Mouse (Mus musculus) T-helper 1 cell (primary cell): ENCODE results near the gene Elovl7.

Experiments used
- in situ Hi-C: fragments of 300-600 bp; cut with MboI, MseI; formaldehyde crosslinking; loops from one replicate; pipeline ENCODE4 v1.15.1; 2025; ENCODE audit warnings: high pct_unique_total_duplicates

Gene Elovl7

GRCm38 (mm10) chr13:108240012-108240411 lies 25.8 kb downstream of the Elovl7 start:
- in situ Hi-C loops, result no loop called here

DNA sequence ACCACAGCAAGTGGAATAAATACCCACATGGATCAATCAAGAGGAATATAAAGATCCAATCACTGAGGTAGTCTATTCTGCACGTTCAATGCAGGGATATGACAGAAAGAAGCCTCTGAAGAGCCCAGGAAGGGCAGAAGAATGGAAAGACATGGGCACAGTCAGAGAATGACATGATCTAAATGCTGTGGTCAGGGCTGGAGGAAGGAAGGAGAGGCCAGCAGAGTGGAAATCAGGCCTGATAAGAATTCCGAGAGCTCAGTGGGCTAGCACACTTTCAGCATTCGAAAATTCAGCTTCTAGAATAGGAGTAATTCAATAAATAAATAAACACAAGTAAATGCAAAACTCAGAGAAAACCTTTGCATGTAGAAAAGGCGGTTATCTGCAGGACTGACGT lies 27.5 kb downstream of the Elovl7 start:
- in situ Hi-C loops, result no loop called here

DNA sequence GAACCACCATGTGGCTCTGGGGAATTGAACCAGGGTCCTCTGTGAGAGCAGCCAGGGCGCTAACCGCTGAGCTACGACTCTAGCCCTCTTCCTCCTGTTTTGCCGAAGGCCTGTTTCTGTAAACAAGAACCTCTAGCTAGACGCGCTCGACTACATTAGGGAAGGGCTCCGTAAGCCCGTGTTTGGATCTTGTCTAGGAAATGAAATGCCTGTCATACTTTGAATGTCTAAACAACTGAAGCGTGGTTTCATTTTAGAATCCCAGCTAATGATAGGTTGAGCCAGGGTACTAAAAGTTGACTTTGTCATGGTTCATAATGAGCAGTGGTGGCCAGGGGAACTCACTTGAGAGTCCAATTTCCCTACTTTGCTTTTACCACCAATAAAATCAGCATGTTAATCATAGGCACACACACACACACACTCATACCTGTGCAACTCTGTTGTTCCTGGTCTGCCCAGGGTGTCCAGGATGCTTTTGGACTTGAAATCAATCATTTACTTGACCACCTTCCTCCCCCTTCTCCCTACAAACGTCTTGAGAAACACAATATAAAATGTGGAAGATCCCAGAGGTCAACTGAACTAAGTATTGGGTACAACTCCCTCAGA lies 31.0 kb downstream of the Elovl7 start:
- in situ Hi-C loops, result no loop called here

- in situ Hi-C loops, result no loop called here
Observed at GRCm38 (mm10) chr13:108251106-108251505, 36.9 kb downstream of the Elovl7 start.

GRCm38 (mm10) chr13:108253977-108254376 lies 39.8 kb downstream of the Elovl7 start:
- in situ Hi-C loops, result no loop called here

GRCm38 (mm10) chr13:108263042-108263441 lies 48.8 kb downstream of the Elovl7 start:
- in situ Hi-C loops, result no loop called here

GRCm38 (mm10) chr13:108265394-108265793 lies 51.2 kb downstream of the Elovl7 start:
- in situ Hi-C loops, result no loop called here

DNA sequence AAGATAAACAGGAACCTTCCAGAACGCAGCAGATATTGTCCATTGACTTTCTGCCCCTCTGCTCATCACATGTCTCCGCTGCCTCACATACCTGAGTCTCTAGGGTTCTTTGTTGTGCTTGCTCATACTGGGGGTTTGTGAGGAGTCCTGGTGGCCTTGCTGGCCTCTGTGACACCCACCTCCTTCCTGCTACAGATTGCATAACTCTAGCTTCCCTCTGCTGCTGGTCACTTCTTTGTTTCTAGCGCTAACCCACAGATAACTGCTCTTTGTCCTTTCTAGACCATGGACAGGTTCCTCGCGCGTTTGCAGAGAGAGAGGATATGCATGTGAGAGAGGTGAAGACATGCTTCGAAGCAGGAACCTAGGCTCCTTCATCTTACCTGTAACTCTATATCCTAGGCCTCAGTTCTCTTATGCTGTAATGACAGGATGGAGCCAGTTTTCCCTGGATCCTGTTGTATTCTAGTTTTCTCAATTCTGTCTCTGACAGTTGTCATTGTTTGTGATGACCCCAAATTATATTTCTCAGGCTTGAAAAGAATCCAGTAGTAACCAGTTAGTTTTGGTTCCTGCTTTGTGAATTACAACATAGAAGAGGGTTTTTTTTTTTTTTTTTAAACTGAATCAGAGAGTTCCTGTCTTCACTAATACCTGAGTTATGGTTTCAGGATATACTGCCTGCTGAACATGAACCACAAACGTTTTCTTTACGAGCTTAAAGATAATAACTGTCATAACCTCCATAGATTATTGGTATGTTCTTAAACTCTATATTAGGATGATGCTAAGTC lies 53.8 kb downstream of the Elovl7 start:
- in situ Hi-C loops, result no loop called here

GRCm38 (mm10) chr13:108271458-108272148 lies 57.4 kb downstream of the Elovl7 start:
- in situ Hi-C loops, result no loop called here

DNA sequence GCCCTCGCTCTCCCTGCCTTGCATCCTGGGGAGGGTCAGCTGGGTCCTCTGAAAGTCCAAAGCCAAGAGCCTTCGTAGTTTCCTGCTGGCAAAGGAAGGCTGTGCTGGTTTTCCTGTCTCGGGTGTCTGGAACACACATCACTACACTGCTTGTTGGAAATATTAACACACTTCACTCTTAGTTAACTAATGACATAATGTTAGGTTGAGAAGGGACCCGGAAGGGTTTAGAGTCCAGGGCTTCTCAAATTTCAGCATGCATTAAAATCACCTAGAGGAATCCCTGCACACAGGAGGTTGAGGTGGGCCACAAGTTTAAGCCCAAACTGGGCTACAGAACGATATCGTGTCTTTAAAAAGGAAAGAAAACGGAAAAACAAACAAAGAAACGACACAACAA lies 58.1 kb downstream of the Elovl7 start:
- in situ Hi-C loops, result no loop called here

DNA sequence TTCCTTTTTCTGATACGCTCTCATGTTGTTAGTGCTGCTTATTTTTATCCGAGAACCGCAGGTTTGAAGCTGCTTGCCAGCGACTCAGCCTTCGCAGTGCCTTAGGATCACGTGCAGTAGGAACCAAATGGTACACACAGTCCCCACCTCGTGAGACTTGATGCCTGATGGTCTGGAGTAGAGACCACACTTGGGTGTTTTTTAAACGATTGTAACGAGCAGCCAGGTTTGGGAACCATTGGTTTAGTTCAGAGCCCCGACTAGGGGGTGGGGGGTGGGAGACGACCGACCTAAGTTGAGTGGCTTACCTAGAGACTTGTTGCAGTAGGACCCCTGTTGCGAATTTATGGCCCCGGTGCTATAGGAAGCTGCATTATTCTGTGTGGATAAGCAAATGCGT lies 58.8 kb downstream of the Elovl7 start:
- in situ Hi-C loops, result no loop called here

- in situ Hi-C loops, result no loop called here
Observed at GRCm38 (mm10) chr13:108273456-108273855, 59.3 kb downstream of the Elovl7 start.

- in situ Hi-C loops, result no loop called here
Observed at GRCm38 (mm10) chr13:108276561-108276960, 62.4 kb downstream of the Elovl7 start.

DNA sequence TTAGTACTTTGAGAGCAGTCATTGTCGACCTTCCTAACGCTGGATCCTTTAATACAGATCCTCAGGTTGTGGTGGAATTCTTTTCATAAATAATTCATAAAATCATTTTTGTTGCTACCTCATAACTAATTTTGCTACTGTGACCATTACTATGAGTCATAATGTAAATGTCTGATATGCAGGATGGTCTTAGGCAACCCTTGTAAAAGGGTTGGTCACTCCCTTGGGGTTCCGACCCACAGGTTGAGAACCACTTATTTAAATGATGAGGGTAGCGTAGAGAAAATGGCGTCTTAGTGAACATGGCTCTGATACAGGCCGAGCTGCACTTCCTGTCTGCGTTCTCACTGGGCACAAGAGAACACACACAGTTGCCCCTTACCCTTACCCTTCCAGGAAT lies 63.1 kb downstream of the Elovl7 start:
- in situ Hi-C loops, result no loop called here

- in situ Hi-C loops, result no loop called here
Observed at GRCm38 (mm10) chr13:108278592-108278991, 64.4 kb downstream of the Elovl7 start.

GRCm38 (mm10) chr13:108284312-108284711 lies 70.1 kb downstream of the Elovl7 start:
- in situ Hi-C loops, result no loop called here

- in situ Hi-C loops, result no loop called here
Observed at GRCm38 (mm10) chr13:108287953-108288352, 73.7 kb downstream of the Elovl7 start.

DNA sequence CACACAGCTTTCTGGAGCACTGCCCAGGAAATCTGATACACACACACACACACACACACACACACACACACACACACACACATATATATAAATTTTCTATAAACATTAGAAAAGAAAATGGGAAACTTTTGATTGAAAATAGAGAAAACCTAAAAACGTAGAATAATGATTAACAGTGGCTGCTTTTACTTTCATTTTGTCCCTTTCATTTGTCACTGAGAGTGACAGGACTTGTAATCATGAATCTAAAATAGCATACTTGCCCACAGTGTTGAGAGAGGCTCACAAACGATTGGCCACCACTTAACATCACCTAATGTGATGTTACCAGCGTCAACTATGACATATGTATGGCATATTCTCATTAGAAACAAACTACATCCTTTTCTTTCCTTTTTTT lies 75.2 kb downstream of the Elovl7 start:
- in situ Hi-C loops, result no loop called here

DNA sequence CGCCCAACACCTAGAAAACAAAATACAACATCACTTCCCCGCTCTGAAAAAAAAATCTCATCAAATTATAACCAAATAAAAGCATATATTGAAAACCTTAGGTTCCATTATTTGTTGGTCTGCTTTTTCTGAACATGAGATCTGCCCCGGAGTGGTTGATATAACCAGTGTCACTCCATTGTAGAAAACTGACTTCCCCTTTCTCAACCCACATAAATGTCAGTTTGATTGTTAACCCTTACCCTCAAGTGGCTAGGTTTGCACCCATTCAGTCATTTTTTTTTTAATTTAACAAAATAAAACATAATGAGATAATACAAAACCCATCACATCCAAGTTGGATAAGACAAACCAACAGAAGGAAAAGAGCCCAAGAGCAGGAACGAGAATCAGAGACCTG lies 76.1 kb downstream of the Elovl7 start:
- in situ Hi-C loops, result no loop called here

DNA sequence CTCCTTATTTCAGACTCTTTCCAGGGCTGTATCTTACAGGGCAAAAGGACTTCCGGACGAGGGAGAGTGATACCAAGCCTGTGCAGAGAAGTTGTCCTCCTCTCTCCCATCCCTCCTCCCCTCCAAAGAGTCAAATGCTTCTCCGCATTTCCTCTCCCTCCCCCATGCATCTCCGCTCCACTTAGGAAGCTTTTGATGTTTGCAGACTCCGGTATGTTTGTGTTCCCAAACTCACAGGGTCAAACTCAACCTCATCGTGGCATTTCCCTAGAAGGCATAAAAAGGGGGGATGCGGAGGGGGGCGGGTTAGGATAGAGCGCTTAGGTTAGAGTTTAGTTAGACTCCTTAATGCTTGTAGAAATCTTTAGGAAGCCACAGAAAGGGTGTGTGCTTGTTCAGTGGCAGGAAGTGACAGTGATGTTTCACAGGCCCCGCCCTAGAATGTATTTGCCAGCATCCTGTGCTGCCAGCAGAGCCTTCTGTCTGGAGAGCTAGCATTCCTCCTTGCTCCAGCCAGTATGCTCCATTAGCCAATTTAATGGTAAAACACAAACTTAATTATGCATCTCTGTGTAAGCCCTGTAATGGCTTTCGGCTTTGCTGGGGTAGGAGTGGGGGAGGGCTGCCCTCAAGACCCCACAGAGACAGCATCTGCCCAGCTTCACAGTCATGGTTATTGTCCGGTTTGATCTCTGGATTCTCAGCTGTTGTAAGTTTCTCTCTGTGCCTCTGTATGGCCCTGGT lies 83.3 kb downstream of the Elovl7 start:
- in situ Hi-C loops, result no loop called here

- in situ Hi-C loops, result no loop called here
Observed at GRCm38 (mm10) chr13:108298241-108298640, 84.0 kb downstream of the Elovl7 start.

DNA sequence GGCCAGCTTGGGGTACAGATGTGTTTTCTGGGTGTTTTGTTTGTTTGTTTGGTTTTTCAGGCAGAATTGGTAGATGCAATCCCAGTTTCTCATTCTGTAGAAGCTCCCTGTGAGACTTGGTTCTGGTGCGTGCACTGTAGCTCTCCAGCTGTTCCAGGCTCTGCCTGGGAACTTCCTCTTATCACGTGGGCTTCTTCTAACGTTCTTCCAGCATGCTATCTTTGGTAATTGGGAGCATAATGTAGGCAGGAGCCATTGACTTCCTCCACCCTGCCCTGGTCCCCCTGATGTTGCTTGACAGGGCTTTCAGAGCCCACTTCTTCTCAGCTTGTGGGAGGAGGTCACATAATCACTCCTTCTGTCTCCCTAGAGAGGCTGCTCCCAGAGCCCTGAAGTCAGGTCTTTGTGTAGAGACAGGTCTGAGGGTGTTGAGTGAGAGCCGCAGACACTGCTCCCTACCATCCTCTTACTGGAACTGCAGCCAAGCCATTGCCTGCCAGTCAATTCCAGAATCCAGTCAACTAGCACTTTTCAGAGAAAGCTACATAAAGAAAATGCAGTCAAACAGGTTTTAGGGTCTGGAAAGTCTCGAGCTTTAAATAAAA lies 86.2 kb downstream of the Elovl7 start:
- in situ Hi-C loops, result no loop called here
